8 mouse cellular contexts compared by ENCODE assay signal in the genomic region with DNA sequence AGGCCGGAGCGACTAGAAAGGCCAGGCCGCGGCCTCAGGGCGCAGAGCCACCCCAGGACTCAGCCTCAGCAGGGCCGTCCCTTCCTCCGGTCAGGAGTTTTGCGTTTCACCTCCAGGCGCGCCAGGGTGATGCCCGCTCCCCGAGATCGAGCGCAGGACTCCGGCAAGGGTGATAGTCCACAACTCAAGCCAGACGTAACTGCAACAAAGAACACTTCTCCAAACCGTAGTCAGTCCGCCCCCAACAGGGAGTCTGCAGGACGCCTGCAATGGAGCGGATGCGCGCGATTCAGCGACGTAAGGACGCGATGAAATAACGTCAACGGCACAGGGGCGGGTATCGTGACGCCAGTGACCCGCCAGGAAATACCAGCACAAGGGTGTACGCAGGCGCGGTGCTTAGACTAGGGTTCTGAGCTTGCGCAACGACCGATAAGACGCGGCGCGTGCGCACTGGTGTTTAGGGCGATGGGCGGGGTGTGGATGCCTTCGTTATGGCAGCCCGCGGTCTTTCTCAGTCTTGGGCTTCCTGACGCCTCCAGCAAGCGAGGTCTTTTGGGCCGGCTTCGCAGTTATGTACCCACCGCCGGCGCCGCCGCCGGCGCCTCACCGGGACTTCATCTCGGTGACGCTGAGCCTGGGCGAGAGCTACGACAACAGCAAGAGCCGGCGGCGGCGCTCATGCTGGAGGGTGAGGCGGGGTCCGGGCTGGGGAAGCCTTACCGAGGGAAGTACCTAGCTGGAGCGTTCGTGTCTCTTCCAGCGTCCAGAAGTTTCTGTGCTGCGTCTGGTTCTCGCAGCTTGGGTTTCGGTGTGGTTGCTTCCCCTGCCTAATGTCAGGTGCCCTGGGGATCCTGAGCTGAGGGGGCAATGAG. TPM values are rescaled to one million over a fixed set of nuclear protein-coding genes. Genes with fewer than 3 reads are reported as not detected.
DNase-seq lines count a peak whose midpoint lies in the region; ATAC-seq and TF ChIP-seq lines count a peak whose summit lies in the region.

Man1b1 (plus strand) TSS at position 53 of the 875 bp plus-strand sequence.

- H3K4me3 ChIP-seq in E14TG2a.4 (replicated peaks; ENCODE audit: low read length), result peak within 1 kb of the TSS; percentile 100
- peak within 1 kb of the TSS; percentile 89 for H3K4me3 ChIP-seq in forebrain, embryonic 12.5 days (replicated peaks)
- H3K4me3 ChIP-seq in heart, postnatal 0 days (ENCODE audit: low read depth, low read length), result peak within 1 kb of the TSS; percentile 68
- peak within 1 kb of the TSS; percentile 82 for H3K4me3 ChIP-seq in liver, embryonic 16.5 days (ENCODE audit: low read depth, low read length)
- peak within 1 kb of the TSS; percentile 78 for H3K4me3 ChIP-seq in neural tube, embryonic 13.5 days
- peak within 1 kb of the TSS; percentile 100 for H3K4me3 ChIP-seq in testis, adult 2 months (ENCODE audit: control insufficient read depth, low read depth, low read length)

- peak within 1 kb of the TSS; percentile 92 for H3K4me2 ChIP-seq in forebrain, embryonic 12.5 days
- peak within 1 kb of the TSS; percentile 88 for H3K4me2 ChIP-seq in heart, postnatal 0 days (ENCODE audit: low read depth, low read length)
- H3K4me2 ChIP-seq in liver, embryonic 16.5 days (ENCODE audit: low read depth, low read length), result peak within 1 kb of the TSS; percentile 92
- H3K4me2 ChIP-seq in neural tube, embryonic 13.5 days, result peak within 1 kb of the TSS; percentile 79

- peaks cover 42% of the 10 kb centered on the region for H3K36me3 ChIP-seq in E14TG2a.4 (ENCODE audit: insufficient read depth, low read length)
- H3K36me3 ChIP-seq in forebrain, embryonic 12.5 days (replicated peaks), result peaks cover 38% of the 10 kb centered on the region
- peaks cover 38% of the 10 kb centered on the region for H3K36me3 ChIP-seq in heart, postnatal 0 days (replicated peaks; ENCODE audit: control insufficient read depth, insufficient read depth, low read length)
- H3K36me3 ChIP-seq in liver, embryonic 16.5 days (ENCODE audit: control insufficient read depth, insufficient read depth), result peaks cover 11% of the 10 kb centered on the region
- peaks cover 40% of the 10 kb centered on the region for H3K36me3 ChIP-seq in neural tube, embryonic 13.5 days
- H3K36me3 ChIP-seq in testis, adult 2 months (ENCODE audit: control insufficient read depth, insufficient read depth, low read length), result peaks cover 2% of the 10 kb centered on the region

- peaks cover 35% of the 10 kb centered on the region for H3K4me1 ChIP-seq in E14TG2a.4 (replicated peaks; ENCODE audit: low read depth, low read length)
- peaks cover 15% of the 10 kb centered on the region for H3K4me1 ChIP-seq in forebrain, embryonic 12.5 days
- H3K4me1 ChIP-seq in heart, postnatal 0 days (ENCODE audit: control insufficient read depth, insufficient read depth), result peaks cover 17% of the 10 kb centered on the region
- H3K4me1 ChIP-seq in liver, embryonic 16.5 days (ENCODE audit: control insufficient read depth, low read depth, low read length), result peaks cover 16% of the 10 kb centered on the region
- H3K4me1 ChIP-seq in neural tube, embryonic 13.5 days (replicated peaks), result peaks cover 32% of the 10 kb centered on the region
- peaks cover 5% of the 10 kb centered on the region for H3K4me1 ChIP-seq in testis, adult 2 months (ENCODE audit: control insufficient read depth, insufficient read depth, low read length)

- no peaks in the 10 kb centered on the region for H3K9me3 ChIP-seq in E14TG2a.4 (ENCODE audit: low read length)
- H3K9me3 ChIP-seq in forebrain, embryonic 12.5 days, result no peaks in the 10 kb centered on the region
- H3K9me3 ChIP-seq in heart, postnatal 0 days (replicated peaks; ENCODE audit: control insufficient read depth, low read length), result no peaks in the 10 kb centered on the region
- no peaks in the 10 kb centered on the region for H3K9me3 ChIP-seq in liver, embryonic 16.5 days (replicated peaks; ENCODE audit: control insufficient read depth, low read length)
- no peaks in the 10 kb centered on the region for H3K9me3 ChIP-seq in neural tube, embryonic 13.5 days

- peak; percentile 99 for DNase-seq in c-Kit-positive CD71-positive TER-119-positive erythroid progenitor cells, embryonic 14.5 days (ENCODE audit: low spot score)
- DNase-seq in heart, postnatal 0 days (ENCODE audit: low spot score), result peak; percentile 99
- DNase-seq in kidney, postnatal 4 days, result peak; percentile 100

- H3K9ac ChIP-seq in forebrain, embryonic 12.5 days, result peak within 1 kb of the TSS; percentile 88
- peak within 1 kb of the TSS; percentile 91 for H3K9ac ChIP-seq in heart, postnatal 0 days (replicated peaks; ENCODE audit: low read depth, low read length)
- peak within 1 kb of the TSS; percentile 89 for H3K9ac ChIP-seq in liver, embryonic 16.5 days (ENCODE audit: low read depth, low read length)
- H3K9ac ChIP-seq in neural tube, embryonic 13.5 days, result peak within 1 kb of the TSS; percentile 92

- peak; percentile 98 for ATAC-seq in forebrain, embryonic 12.5 days (ENCODE audit: low FRiP score)
- peak; percentile 99 for ATAC-seq in heart, postnatal 0 days (ENCODE audit: insufficient read depth, low read depth)
- peak; percentile 98 for ATAC-seq in liver, embryonic 16.5 days (ENCODE audit: low read depth)
- ATAC-seq in neural tube, embryonic 13.5 days (ENCODE audit: low read depth), result peak; percentile 99

- under 1% methylated on average over 78 of the region's 78 CpGs for WGBS in forebrain, embryonic 12.5 days
- under 1% methylated on average over 76 of the region's 78 CpGs for WGBS in heart, postnatal 0 days
- under 1% methylated on average over 78 of the region's 78 CpGs for WGBS in liver, embryonic 16.5 days (ENCODE audit: insufficient replicate concordance)
- under 1% methylated on average over 78 of the region's 78 CpGs for WGBS in neural tube, embryonic 13.5 days

- peak within 1 kb of the TSS; percentile 79 for H3K27ac ChIP-seq in forebrain, embryonic 12.5 days
- peak within 1 kb of the TSS; percentile 91 for H3K27ac ChIP-seq in heart, postnatal 0 days (ENCODE audit: low read depth)
- H3K27ac ChIP-seq in liver, embryonic 16.5 days (ENCODE audit: low read length), result peak within 1 kb of the TSS; percentile 73
- H3K27ac ChIP-seq in neural tube, embryonic 13.5 days (replicated peaks), result peak within 1 kb of the TSS; percentile 92
- peak within 1 kb of the TSS; percentile 99 for H3K27ac ChIP-seq in testis, adult 2 months (ENCODE audit: control insufficient read depth, insufficient read depth, low read depth, low read length)

- peak; percentile 96 for TF ChIP-seq POLR2A in testis, adult 2 months (IDR thresholded peaks at IDR 0.05; ENCODE audit: control insufficient read depth, low read depth, low read length)

- H3K27me3 ChIP-seq in E14TG2a.4 (ENCODE audit: insufficient read depth, low read length), result no peaks in the 10 kb centered on the region
- no peaks in the 10 kb centered on the region for H3K27me3 ChIP-seq in forebrain, embryonic 12.5 days
- H3K27me3 ChIP-seq in heart, postnatal 0 days (ENCODE audit: control insufficient read depth, insufficient read depth, low read length), result no peaks in the 10 kb centered on the region
- H3K27me3 ChIP-seq in liver, embryonic 16.5 days (ENCODE audit: control insufficient read depth, insufficient read depth, low read depth, low read length), result no peaks in the 10 kb centered on the region
- H3K27me3 ChIP-seq in neural tube, embryonic 13.5 days, result no peaks in the 10 kb centered on the region
- H3K27me3 ChIP-seq in testis, adult 2 months (ENCODE audit: control insufficient read depth, insufficient read depth, low read length), result no peaks in the 10 kb centered on the region

- no peak for TF ChIP-seq CTCF in E14TG2a.4 (conservative IDR thresholded peaks at IDR 0.05; ENCODE audit: low read length)
- TF ChIP-seq CTCF in heart, postnatal 0 days (IDR thresholded peaks at IDR 0.05; ENCODE audit: low read depth), result peak; percentile 36
- no peak for TF ChIP-seq CTCF in testis, adult 2 months (IDR thresholded peaks at IDR 0.05; ENCODE audit: control insufficient read depth, insufficient read depth, insufficient replicate concordance, low read depth, low read length)

- 0 out of 2 replicates have a peak, but pooled peaks have one; percentile 44 for TF ChIP-seq EP300 in heart, postnatal 0 days (IDR thresholded peaks at IDR 0.05; ENCODE audit: low read depth)

RNA-seq across cellular contexts. Expression of gene Man1b1, which starts in this region (rescaled TPM):
- 74.8 and 80.8 TPM in 2 replicates for polyA plus RNA-seq in forebrain, embryonic 12.5 days (2016; fragmentation: Nextera tagmentation; extraction: Ambion mirVana)
- total RNA-seq in heart, postnatal 0 days (2014; rRNA removed; ENCODE audit: low replicate concordance), result 20.1 and 41.2 TPM in 2 replicates
- polyA plus RNA-seq in heart, postnatal 0 days (2015; fragmentation: Nextera tagmentation; extraction: Ambion mirVana), result 18.8 and 19.5 TPM in 2 replicates
- 15.3 and 17.2 TPM in 2 replicates for polyA plus RNA-seq in liver, embryonic 16.5 days (2015; fragmentation: Nextera tagmentation; extraction: Ambion mirVana)
- 55.4 and 73.6 TPM in 2 replicates for polyA plus RNA-seq in neural tube, embryonic 13.5 days (2015; fragmentation: Nextera tagmentation; extraction: Ambion mirVana)
- 25.4 and 29.3 TPM in 2 replicates for polyA plus RNA-seq in testis, adult 2 months (2012; rRNA removed)

Comparison
In these comparisons a context has a peak if more than half of its experiments do, and no peak if none do; other contexts are left out.
1. Peak in every context shown above with its lines: DNase-seq, ATAC-seq, H3K4me3 ChIP-seq and H3K27ac ChIP-seq.